Mouse (Mus musculus): ENCODE results near the gene Iqce.

DNA sequence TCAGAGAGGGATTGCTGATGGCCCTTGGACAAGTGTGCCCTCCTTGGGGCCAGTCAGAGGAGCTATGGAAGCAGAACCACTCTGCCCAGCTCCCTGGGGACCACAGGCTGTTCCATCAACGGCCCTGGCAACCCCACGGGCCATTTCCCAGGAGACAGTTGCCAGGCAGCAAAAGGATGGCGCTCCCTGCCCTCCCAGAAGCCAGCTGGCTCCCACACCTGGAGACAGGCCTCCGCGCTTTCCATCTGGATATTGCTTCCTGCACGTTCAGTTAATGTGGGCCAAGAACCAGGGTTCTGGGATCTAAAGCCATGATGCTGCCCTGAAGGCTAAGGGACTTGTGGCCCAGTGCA lies 65.1 kb downstream of the Iqce start:
- no peak for TF ChIP-seq CTCF (conservative IDR thresholded peaks at IDR 0.05; ENCODE audit: insufficient read depth, insufficient read length, low read depth, low read length)
- no peak for TF ChIP-seq POLR2A (IDR thresholded peaks at IDR 0.05; ENCODE audit: low read depth, low read length)
